Mouse (Mus musculus): ENCODE data around the gene Kcnk10.
A peak's percentile ranks its signal among the peaks of the same experiment; 100 is the strongest.
"Not testable (repeated sequence)": the region's sequence is repeated elsewhere in the genome, so short reads cannot be mapped to it uniquely, and the experiment has no call there.

Gene Kcnk10

DNA sequence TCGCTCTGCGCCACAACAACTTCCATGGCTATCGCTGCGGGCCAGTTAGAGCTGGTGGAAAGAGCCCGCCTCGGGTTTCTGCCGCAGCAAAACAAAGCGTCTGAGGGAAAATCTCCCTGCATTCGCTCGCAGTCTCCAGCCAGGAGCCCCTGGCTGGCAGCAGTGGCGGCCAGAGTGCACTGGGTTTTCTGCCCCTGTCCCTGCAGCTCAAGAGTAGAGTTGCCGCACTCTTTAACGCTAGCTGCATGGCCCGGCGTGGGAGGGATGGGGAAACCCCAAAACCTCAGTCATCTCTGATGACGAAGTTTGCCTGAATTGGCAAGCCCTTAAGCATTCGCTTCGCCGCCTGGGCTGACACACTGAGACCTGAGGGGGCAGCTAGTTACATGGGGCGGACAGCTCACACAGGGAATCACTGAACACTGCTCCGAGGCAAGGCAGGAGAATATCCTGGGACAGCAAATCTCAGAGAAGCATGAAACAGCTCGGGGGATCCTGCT lies at the start of gene Kcnk10:
TSS of gene Kcnk10 (minus strand) at position 450 of the 500 bp plus-strand sequence.
- peak; percentile 15 for DNase-seq (ENCODE audit: low read depth)

GRCm38 (mm10) chr12:98627392-98628259 lies 49.5 kb upstream of the Kcnk10 start, which contains the start of gene Spata7:
Gene Spata7, plus strand, starts transcription at chr12:98628157.
- peak; percentile 73 for DNase-seq (ENCODE audit: low read depth)

DNA sequence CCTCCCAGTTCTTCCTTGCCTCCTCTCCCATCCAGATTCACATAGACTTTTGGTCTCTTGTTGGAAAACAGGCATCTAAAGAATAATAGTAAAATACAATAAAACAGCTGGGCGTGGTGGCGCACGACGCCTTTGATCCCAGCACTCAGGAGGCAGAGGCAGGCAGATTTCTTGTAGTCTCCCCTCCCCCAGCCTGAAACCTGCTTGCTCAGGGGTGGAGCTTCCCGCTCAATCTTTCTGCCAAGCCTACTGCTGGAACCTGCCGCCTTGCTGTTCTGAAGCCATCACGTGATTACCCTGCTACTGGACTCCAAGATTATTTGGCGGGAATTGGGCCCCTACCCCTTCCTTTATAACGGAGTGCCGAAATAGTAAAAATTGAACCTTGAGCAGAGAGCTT lies 45.2 kb upstream of the Kcnk10 start:
- DNase-seq (ENCODE audit: low read depth), result not testable (repeated sequence)

GRCm38 (mm10) chr12:98620922-98621321 lies 42.8 kb upstream of the Kcnk10 start:
- DNase-seq (ENCODE audit: low read depth), result not testable (repeated sequence)

DNA sequence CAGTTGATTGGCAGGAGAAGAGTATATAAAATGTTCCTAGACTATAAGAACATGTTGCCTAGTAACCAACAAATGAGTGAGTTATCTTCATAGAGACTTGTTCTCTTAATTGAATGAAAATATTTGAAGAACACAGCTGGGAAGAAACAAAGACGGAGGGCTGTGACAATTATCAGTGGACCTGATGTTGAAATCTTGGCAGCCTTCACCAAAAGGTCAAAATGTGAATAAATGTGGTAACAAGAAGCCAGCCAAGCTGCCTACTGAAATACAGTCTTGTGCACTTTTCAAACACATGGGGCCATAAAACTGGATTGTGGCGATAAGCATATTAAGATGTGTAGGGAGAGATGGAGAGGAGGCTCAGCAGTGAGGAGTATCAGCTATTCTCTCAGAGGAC lies 41.4 kb upstream of the Kcnk10 start:
- DNase-seq (ENCODE audit: low read depth), result no peak

DNA sequence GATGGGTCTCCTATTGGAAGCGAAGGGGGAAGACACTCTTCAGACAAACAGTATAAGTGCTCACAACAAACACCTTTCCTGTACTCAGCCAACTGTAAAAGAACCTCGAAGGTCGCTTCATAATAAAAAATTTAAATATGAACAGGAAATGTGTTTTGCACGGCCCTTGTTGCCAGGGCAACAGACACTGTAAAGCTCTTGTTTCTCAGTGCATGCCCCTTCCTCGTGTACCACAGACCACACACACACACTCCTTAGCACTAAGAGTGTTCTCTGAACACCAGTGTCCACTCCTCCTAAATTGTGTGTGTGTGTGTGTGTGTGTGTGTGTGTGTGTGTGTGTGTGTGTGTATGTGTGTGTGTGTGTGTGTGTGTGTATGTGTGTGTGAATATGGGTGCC lies 37.6 kb upstream of the Kcnk10 start:
- no peak for DNase-seq (ENCODE audit: low read depth)

DNA sequence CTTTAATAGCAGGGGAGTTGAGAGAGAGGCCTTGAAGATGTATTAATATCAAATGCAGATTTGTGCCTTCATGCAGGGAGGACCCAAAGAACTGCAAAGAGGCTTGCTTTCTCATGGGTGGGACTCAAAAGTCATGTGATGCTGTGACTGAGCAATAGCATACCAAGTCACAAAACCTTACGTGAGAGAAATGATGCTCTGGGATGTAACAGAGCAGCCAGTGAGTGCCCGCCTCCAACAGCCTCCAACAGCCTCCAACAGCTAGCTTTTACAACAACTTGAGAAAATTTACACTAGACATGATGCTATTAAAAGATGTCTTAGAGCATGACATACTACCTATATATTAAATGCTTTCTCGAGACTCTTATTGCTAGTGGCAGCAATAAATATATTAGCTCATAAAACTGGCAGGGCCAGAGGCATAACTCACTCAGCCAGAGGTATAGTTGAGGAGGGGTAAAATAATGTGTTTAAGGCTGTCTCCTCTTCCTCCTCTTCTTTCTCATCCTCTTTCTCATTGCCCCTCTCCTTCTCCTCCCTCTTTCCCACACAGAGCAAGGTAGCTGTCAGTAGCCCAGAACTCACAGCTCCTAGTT lies 36.9 kb upstream of the Kcnk10 start:
- no peak for DNase-seq (ENCODE audit: low read depth)

GRCm38 (mm10) chr12:98610341-98610740 lies 32.2 kb upstream of the Kcnk10 start:
- no peak for DNase-seq (ENCODE audit: low read depth)

DNA sequence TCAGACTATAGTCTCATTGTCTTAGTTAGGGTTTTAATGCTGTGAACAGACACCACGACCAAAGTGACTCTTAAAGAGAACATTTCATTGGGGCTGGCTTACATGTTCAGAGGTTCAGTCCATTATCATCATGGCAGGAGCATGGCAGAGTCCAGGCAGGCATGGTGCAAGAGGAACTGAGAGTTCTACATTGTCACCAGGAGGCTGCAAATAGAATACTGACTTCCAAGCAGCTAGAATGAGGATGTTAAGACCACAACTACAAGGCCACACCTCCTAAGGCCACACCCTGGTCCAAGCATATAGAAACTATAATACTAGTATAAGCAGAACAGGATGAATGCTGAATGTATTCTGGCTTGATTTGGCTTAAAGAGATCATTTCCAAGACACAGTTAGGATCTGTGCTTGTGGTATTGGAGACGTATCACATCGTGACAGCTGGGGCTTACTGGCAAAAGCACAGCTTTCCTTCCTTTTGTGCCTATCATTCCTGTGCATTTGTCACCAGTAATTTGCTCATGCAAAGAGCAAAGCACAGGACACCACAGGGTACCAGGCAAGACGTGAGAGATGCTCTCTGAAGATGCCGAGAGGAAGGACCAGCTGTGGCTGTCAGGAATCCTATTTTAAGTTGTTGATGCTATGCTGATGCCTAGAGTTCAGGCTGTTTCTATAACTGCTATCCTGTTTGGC lies 28.6 kb upstream of the Kcnk10 start:
- no peak for DNase-seq (ENCODE audit: low read depth)

DNA sequence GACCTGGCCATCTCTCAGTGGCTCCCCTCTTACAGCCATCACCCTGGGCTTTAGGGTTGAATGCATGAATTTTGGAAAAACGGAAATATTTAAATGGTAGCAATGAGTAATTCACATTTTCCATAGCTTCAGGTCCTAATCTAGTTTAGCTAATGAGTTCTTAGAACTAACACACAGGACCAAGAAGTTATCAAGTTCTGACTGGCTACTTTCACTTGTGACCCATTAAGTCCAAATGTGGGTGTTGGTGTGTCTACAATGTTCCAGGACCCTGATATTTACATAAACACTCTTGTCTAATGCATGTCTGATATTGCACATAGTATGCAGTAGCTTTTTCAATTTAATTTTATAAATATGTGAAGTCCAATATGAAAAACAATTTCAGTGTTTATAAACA lies 27.2 kb upstream of the Kcnk10 start:
- no peak for DNase-seq (ENCODE audit: low read depth)

DNA sequence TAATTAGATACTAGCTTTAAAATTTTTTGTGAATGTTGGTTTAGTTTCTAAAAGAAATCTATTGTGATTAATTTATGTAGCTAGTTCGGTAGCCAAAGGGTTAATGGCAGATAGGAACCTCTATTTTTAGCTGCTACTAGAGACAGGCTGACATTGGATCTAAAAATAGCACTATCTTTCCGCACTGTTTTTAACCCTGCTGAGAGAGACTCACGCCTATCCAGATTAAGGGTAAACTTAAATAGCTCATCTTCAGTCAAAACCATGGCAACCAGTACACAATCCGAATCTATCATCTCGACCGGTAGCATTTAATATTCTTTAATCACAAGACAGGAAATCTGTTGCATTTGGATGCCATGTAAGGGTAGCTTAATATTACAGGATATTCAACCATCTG lies 24.0 kb upstream of the Kcnk10 start:
- no peak for DNase-seq (ENCODE audit: low read depth)

GRCm38 (mm10) chr12:98600861-98601260 lies 22.8 kb upstream of the Kcnk10 start:
- DNase-seq (ENCODE audit: low read depth), result no peak

- no peak for DNase-seq (ENCODE audit: low read depth)
These were observed 12.9 kb upstream of the Kcnk10 start for GRCm38 (mm10) chr12:98591016-98591415.

DNA sequence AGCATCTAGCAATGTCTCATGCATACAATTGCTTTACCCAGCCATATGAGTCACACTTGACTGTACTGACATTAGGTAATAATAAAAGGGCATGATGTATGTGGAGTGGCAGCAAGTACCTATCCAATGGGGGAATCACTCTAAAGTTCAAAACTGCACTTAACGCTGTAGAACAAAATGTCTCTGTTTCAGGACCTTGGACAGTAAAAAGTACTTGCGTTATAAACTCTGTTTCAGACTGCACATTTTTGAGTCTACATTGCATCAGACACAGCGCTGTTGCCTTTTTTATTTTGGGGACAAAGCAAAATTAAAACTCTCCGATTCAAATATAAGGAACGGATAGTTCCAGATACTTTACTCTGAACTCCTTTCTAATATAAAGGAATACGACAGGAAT lies 10.5 kb upstream of the Kcnk10 start:
- DNase-seq (ENCODE audit: low read depth), result no peak

- DNase-seq (ENCODE audit: low read depth), result peak; percentile 6
These were observed 7.2 kb upstream of the Kcnk10 start for GRCm38 (mm10) chr12:98585302-98585701.

GRCm38 (mm10) chr12:98575942-98576550 lies 2.1 kb downstream of the Kcnk10 start:
- DNase-seq (ENCODE audit: low read depth), result no peak

DNA sequence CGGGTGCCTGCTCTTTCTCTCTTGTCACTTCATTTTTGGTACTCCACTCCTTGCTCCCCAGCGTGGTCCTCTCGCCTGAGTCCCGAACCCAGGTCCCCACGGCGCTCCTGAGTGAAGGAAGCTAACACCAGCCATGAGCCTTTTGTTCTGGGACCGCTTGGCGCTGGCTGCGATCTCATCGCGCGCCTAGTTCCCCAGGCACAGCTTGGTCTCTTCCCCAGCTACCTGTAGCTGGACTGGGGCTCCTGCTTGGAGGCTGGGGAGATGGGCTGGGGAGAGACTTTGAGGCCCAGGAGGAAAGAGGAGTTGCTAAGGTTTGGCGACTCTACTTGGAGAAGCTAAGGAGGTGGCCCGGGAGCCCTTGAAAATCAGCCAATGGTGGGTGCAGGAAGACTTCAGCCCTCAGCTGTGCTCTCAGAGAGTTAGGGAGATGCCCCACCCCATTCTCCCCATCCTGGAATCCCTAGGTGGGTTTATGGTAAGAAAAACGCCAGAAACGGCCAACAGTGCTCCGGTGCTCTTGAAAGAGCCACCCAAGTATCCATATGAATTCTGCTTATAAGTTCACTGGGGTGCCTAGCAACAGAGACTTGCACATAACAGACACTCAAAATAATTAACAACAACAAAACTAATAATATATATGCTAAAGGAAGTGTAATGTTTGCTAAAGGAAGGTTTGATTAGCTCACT lies 2.8 kb downstream of the Kcnk10 start:
- no peak for DNase-seq (ENCODE audit: low read depth)

DNA sequence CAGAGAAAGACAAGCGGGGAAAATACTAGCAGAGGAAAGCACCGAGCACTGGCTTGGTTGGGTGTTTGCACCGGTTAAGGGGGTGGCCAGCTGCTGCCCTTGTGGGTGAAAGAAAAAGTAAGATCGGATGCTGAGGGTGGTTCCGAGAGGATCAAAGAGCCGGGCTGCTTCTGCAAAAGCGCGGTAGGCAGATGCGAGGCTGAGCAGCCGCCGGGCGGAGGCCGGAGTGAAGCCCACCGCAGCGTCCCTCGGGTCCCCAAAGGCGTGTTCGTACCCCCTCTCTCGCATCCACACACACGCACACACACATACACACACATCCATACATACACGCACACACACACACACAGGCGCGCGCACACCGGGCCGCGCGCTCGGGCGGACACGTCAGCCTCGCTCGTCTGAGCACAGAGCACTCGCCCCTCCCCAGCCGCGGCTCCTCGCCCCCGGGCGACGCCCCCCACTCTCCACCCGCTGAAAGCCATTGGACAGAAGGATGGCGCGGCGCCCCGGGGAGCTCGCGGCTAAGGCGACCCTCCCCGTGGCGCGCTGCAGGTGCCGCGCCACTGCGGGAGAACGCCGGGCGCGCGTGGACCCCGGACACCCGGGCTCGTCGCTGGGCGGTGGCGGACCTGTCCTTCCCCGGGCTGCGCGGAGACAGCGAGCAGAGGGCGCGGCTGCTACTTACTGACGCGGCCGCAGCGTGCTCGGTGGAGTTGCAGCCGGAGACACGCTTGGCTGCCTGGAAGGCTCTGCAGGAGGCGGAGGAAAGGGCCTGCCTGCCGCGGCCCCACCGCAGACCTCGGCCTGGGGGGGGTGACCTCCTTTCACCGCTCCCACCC lies 3.5 kb downstream of the Kcnk10 start:
- no peak for DNase-seq (ENCODE audit: low read depth)

GRCm38 (mm10) chr12:98573317-98574270 lies 4.5 kb downstream of the Kcnk10 start:
- DNase-seq (ENCODE audit: low read depth), result no peak

Measured in naive thymus-derived CD4-positive, alpha-beta T cell, adult 2 months (primary cell).